Mouse (Mus musculus): Measurements from ENCODE around the gene Gm21677.
"Not testable (repeated sequence)": the region's sequence is repeated elsewhere in the genome, so short reads cannot be mapped to it uniquely, and the experiment has no call there.

Gene Gm21677

DNA sequence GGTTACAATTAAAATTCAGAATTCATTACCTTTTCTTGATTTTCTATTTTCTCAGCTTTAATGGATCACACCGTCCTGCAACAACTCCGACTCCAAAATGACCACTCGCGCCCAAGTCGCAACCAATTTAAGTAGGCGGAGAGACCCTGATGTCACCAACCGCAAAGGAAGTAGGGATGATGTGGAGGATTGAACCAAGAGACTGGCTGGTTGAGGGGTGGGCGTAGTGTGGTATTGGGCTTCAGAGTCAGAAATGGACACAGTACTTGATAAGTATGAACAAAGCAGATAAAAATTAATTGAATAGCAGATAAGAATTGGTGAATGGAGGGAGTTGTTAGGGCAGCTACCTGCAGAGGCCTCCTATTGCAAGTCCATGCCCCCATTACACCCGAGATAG is at the start of gene Gm21677:
Gm21677 (minus strand) TSS at position 101 of the 400 bp plus-strand sequence.
- not testable (repeated sequence) for DNase-seq

DNA sequence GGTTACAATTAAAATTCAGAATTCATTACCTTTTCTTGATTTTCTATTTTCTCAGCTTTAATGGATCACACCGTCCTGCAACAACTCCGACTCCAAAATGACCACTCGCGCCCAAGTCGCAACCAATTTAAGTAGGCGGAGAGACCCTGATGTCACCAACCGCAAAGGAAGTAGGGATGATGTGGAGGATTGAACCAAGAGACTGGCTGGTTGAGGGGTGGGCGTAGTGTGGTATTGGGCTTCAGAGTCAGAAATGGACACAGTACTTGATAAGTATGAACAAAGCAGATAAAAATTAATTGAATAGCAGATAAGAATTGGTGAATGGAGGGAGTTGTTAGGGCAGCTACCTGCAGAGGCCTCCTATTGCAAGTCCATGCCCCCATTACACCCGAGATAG is 39.0 kb upstream of the Gm21677 start, which contains the start of gene Gm21693:
Gm21693 (minus strand) TSS at position 101 of the 400 bp plus-strand sequence.
- not testable (repeated sequence) for DNase-seq

DNA sequence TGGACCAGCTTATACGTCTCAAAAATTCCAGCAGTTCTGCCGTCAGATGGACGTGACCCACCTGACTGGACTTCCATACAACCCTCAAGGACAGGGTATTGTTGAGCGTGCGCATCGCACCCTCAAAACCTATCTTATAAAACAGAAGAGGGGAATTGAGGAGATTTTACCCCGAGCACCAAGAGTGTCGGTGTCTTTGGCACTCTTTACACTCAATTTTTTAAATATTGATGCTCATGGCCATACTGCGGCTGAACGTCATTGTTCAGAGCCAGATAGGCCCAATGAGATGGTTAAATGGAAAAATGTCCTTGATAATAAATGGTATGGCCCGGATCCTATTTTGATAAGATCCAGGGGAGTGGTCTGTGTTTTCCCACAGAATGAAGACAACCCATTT is 34.4 kb upstream of the Gm21677 start:
- DNase-seq, result not testable (repeated sequence)
